Mouse (Mus musculus): Measurements from ENCODE around the gene Hnrnph2. TPM values are rescaled to one million over a fixed set of nuclear protein-coding genes. Genes with fewer than 3 reads are reported as not detected.

Hnrnph2 gene
- 100 to 1,000 TPM; 102 to 106 TPM for total RNA-seq (2023)

GRCm38 (mm10) chrX:134600659-134601379 lies at the start of gene Hnrnph2, which contains the start of gene Gla:
Hnrnph2 (plus strand) TSS chrX:134601179.
Gla (minus strand) TSS chrX:134601125.

GRCm38 (mm10) chrX:134582888-134583669 lies 17.9 kb upstream of the Hnrnph2 start, which contains the start of gene Btk:
Btk (minus strand) TSS chrX:134583570.

GRCm38 (mm10) chrX:134585103-134586002 lies 15.6 kb upstream of the Hnrnph2 start, which contains the start of gene Rpl36a:
Rpl36a (plus strand) TSS chrX:134585654.

Other genes starting within 250 kb of the Hnrnph2 start
- not detected for gene Drp2, start 196.6 kb upstream of the Hnrnph2 start, total RNA-seq (2023)
- gene Taf7l, start 124.7 kb upstream of the Hnrnph2 start, total RNA-seq (2023), result not detected
- 10 to 100 TPM; 15.8 to 16.0 TPM for gene Timm8a1, start 59.3 kb upstream of the Hnrnph2 start, total RNA-seq (2023)
- 1 to 10 TPM; 1.3 to 2.7 TPM for gene Btk, start 17.6 kb upstream of the Hnrnph2 start, total RNA-seq (2023)
- 100 to 1,000 TPM; 656 to 686 TPM for gene Rpl36a, start 15.5 kb upstream of the Hnrnph2 start, total RNA-seq (2023)
- gene Gla, start 54 bp upstream of the Hnrnph2 start, total RNA-seq (2023), result 10 to 100 TPM; 10.7 to 22.1 TPM
- gene Armcx4, start 85.3 kb downstream of the Hnrnph2 start, total RNA-seq (2023), result 1 to 10 TPM; 2.7 to 4.7 TPM
- 1 to 10 TPM; 1.9 to 3.1 TPM for gene Armcx1, start 116.8 kb downstream of the Hnrnph2 start, total RNA-seq (2023)
- 1 to 10 TPM; 1.2 to 2.4 TPM for gene Armcx6, start 150.2 kb downstream of the Hnrnph2 start, total RNA-seq (2023)
- 10 to 100 TPM in 1 of 2 experiments, 1 to 10 TPM in 1; 9.6 to 10.7 TPM for gene Armcx3, start 155.4 kb downstream of the Hnrnph2 start, total RNA-seq (2023)
- 10 to 100 TPM; 30.2 to 35.0 TPM for gene Armcx2, start 208.0 kb downstream of the Hnrnph2 start, total RNA-seq (2023)